Mouse (Mus musculus): ENCODE data around the gene Gjb2. TPM values are rescaled to one million over a fixed set of nuclear protein-coding genes. Genes with fewer than 3 reads are reported as not detected.

Gjb2 gene
- total RNA-seq, 1 experiment: 0.76 TPM

- Histone ChIP-seq H3K4me3 (ENCODE audit: insufficient read depth in 1 of 2, low read depth in 1 of 2, low read length in 2 of 2, poor library complexity in 1 of 2, severe bottlenecking in 1 of 2) (no peak overlapping the region), H3K27ac (ENCODE audit: insufficient read depth, low read depth, low read length, poor library complexity, severe bottlenecking) (no peak overlapping the region), H3K36me3 (ENCODE audit: control insufficient read depth, insufficient read depth, low read length, poor library complexity, severe bottlenecking) (no peaks in the 10 kb centered on the region), H3K9ac (ENCODE audit: insufficient read depth, low read depth, low read length, poor library complexity, severe bottlenecking) (no peak overlapping the region), H3K4me1 (ENCODE audit: control insufficient read depth in 2 of 2, insufficient read depth in 2 of 2, low read length in 2 of 2, poor library complexity in 1 of 2) (no peaks in the 10 kb centered on the region), H3K9me3 (ENCODE audit: control insufficient read depth, insufficient read depth, low read depth, low read length) (no peaks in the 10 kb centered on the region)
- in situ Hi-C loops (cut with MboI; ENCODE audit: low sequenced_read_pairs in 2 of 2, unreplicated experiment in 2 of 2): no loop called here
- no peak for DNase-seq (ENCODE audit: low read depth, low spot score)
- TF ChIP-seq CHD2 (IDR thresholded peaks at IDR 0.05; ENCODE audit: low read depth, low read length) (no peak), ZNF384 (IDR thresholded peaks at IDR 0.05; ENCODE audit: low read depth, low read length) (no peak), ZC3H11A (IDR thresholded peaks at IDR 0.05; ENCODE audit: borderline replicate concordance, low read depth, low read length) (no peak), MAFK (IDR thresholded peaks at IDR 0.05; ENCODE audit: insufficient read depth, low read depth, low read length) (no peak), HCFC1 (IDR thresholded peaks at IDR 0.05; ENCODE audit: borderline replicate concordance, insufficient read depth, low read length) (no peak)
These were observed 22.9 kb upstream of the Gjb2 start for GRCm38 (mm10) chr14:57127383-57127782.

GRCm38 (mm10) chr14:57122295-57122694 is 17.8 kb upstream of the Gjb2 start:
- Histone ChIP-seq H3K27ac (ENCODE audit: insufficient read depth, low read depth, low read length, poor library complexity, severe bottlenecking) (no peak overlapping the region), H3K36me3 (ENCODE audit: control insufficient read depth, insufficient read depth, low read length, poor library complexity, severe bottlenecking) (no peaks in the 10 kb centered on the region), H3K9ac (ENCODE audit: insufficient read depth, low read depth, low read length, poor library complexity, severe bottlenecking) (no peak overlapping the region), H3K4me3 (ENCODE audit: insufficient read depth in 1 of 2, low read depth in 1 of 2, low read length in 2 of 2, poor library complexity in 1 of 2, severe bottlenecking in 1 of 2) (no peak overlapping the region), H3K4me1 (ENCODE audit: control insufficient read depth in 2 of 2, insufficient read depth in 2 of 2, low read length in 2 of 2, poor library complexity in 1 of 2) (no peaks in the 10 kb centered on the region), H3K9me3 (ENCODE audit: control insufficient read depth, insufficient read depth, low read depth, low read length) (no peaks in the 10 kb centered on the region)
- no peak for TF ChIP-seq CHD2 (IDR thresholded peaks at IDR 0.05; ENCODE audit: low read depth, low read length)
- TF ChIP-seq ZC3H11A (IDR thresholded peaks at IDR 0.05; ENCODE audit: borderline replicate concordance, low read depth, low read length): no peak
- no peak for TF ChIP-seq MAFK (IDR thresholded peaks at IDR 0.05; ENCODE audit: insufficient read depth, low read depth, low read length)
- TF ChIP-seq HCFC1 (IDR thresholded peaks at IDR 0.05; ENCODE audit: borderline replicate concordance, insufficient read depth, low read length): no peak
- TF ChIP-seq ZNF384 (IDR thresholded peaks at IDR 0.05; ENCODE audit: low read depth, low read length): no peak
- in situ Hi-C loops (cut with MboI; ENCODE audit: low sequenced_read_pairs in 2 of 2, unreplicated experiment in 2 of 2): loop anchor here in 1 of 2 experiments (25.0 kb wide), 1 partner anchor 215 kb away; no protein-coding TSS in a partner anchor
- DNase-seq (ENCODE audit: low read depth, low spot score): no peak

- no peak within 1 kb of the TSS for H3K27ac ChIP-seq (ENCODE audit: insufficient read depth, low read depth, low read length, poor library complexity, severe bottlenecking)
These were observed 11.5 kb upstream of the Gjb2 start, which contains the start of gene Gm4491 for GRCm38 (mm10) chr14:57115823-57116544. Gene Gm4491 (minus strand): TSS chr14:57115883.

GRCm38 (mm10) chr14:57109194-57109593 is 4.7 kb upstream of the Gjb2 start:
- DNase-seq (ENCODE audit: low read depth, low spot score): peak; percentile 44
- Histone ChIP-seq H3K9me3 (ENCODE audit: control insufficient read depth, insufficient read depth, low read depth, low read length) (no peaks in the 10 kb centered on the region), H3K4me1 (ENCODE audit: control insufficient read depth in 2 of 2, insufficient read depth in 2 of 2, low read length in 2 of 2, poor library complexity in 1 of 2) (no peaks in the 10 kb centered on the region), H3K9ac (ENCODE audit: insufficient read depth, low read depth, low read length, poor library complexity, severe bottlenecking) (no peak overlapping the region), H3K27ac (ENCODE audit: insufficient read depth, low read depth, low read length, poor library complexity, severe bottlenecking) (no peak overlapping the region), H3K36me3 (ENCODE audit: control insufficient read depth, insufficient read depth, low read length, poor library complexity, severe bottlenecking) (no peaks in the 10 kb centered on the region), H3K4me3 (ENCODE audit: insufficient read depth in 1 of 2, low read depth in 1 of 2, low read length in 2 of 2, poor library complexity in 1 of 2, severe bottlenecking in 1 of 2) (no peak overlapping the region)
- TF ChIP-seq ZC3H11A (IDR thresholded peaks at IDR 0.05; ENCODE audit: borderline replicate concordance, low read depth, low read length) (peak; percentile 81), HCFC1 (IDR thresholded peaks at IDR 0.05; ENCODE audit: borderline replicate concordance, insufficient read depth, low read length) (no peak)
- in situ Hi-C loops (cut with MboI; ENCODE audit: low sequenced_read_pairs in 2 of 2, unreplicated experiment in 2 of 2): loop anchor here in 1 of 2 experiments (25.0 kb wide), 1 partner anchor 228 kb away; no protein-coding TSS in a partner anchor

More at GRCm38 (mm10) chr14:57115823-57116544, 11.5 kb upstream of the Gjb2 start, which contains the start of gene Gm4491:
- Histone ChIP-seq H3K4me1 (ENCODE audit: control insufficient read depth in 2 of 2, insufficient read depth in 2 of 2, low read length in 2 of 2, poor library complexity in 1 of 2) (peaks cover 0 to 5% of the 10 kb centered on the region in 2 experiments; a peak in 1 of 4 replicates), H3K36me3 (ENCODE audit: control insufficient read depth, insufficient read depth, low read length, poor library complexity, severe bottlenecking) (no peaks in the 10 kb centered on the region), H3K4me3 (ENCODE audit: insufficient read depth in 1 of 2, low read depth in 1 of 2, low read length in 2 of 2, poor library complexity in 1 of 2, severe bottlenecking in 1 of 2) (no peak within 1 kb of the TSS), H3K9ac (ENCODE audit: insufficient read depth, low read depth, low read length, poor library complexity, severe bottlenecking) (no peak within 1 kb of the TSS), H3K9me3 (ENCODE audit: control insufficient read depth, insufficient read depth, low read depth, low read length) (no peaks in the 10 kb centered on the region)
- in situ Hi-C loops (cut with MboI; ENCODE audit: low sequenced_read_pairs in 2 of 2, unreplicated experiment in 2 of 2): loop anchor here in 1 of 2 experiments (25.0 kb wide), 1 partner anchor 221 kb away; no protein-coding TSS in a partner anchor
- DNase-seq (ENCODE audit: low read depth, low spot score): no peak
- TF ChIP-seq CHD2 (IDR thresholded peaks at IDR 0.05; ENCODE audit: low read depth, low read length) (no peak), ZNF384 (IDR thresholded peaks at IDR 0.05; ENCODE audit: low read depth, low read length) (no peak)

Data from ES-E14 (cell line).